Mouse (Mus musculus) neural tube, embryonic 14.5 days (tissue): Measurements from ENCODE around the gene Eno2. TPM values are rescaled to one million over a fixed set of nuclear protein-coding genes. Genes with fewer than 3 reads are reported as not detected.

ENCODE experiments used
- ATAC-seq: fragments of 200-750 bp; cut with Nextera tagmentation; 2 replicates; pipeline ENCODE4 v1.8.0; 2017; ENCODE audit warnings: low read depth, mild to moderate bottlenecking, moderate TSS enrichment, moderate library complexity
- H3K27ac ChIP-seq: fragments of 300-500 bp; sonication (generic); 2 replicates; pipeline ENCODE4 v1.5.1; 2014; ENCODE audit warnings: low read depth, mild to moderate bottlenecking, control low read depth, low read length, moderate library complexity, mixed read lengths
- H3K27me3 ChIP-seq: fragments of 300-500 bp; sonication (generic); 2 replicates; pipeline ENCODE4 v1.6.1; 2014; ENCODE audit warnings: low read length; ENCODE audit not compliant: control insufficient read depth, insufficient read depth
- H3K36me3 ChIP-seq: fragments of 300-500 bp; sonication (generic); 2 replicates; pipeline ENCODE4 v1.6.1; 2014; ENCODE audit warnings: low read length, mixed read lengths; ENCODE audit not compliant: control insufficient read depth, insufficient read depth
- H3K4me1 ChIP-seq: fragments of 300-500 bp; sonication (generic); 2 replicates; pipeline ENCODE4 v1.6.1; 2014; ENCODE audit warnings: low read length; ENCODE audit not compliant: control insufficient read depth, insufficient read depth
- H3K4me2 ChIP-seq: fragments of 300-500 bp; sonication (generic); 2 replicates; pipeline ENCODE4 v1.6.1; 2014; ENCODE audit warnings: mild to moderate bottlenecking, low read depth, low read length, control low read depth
- H3K4me3 ChIP-seq: fragments of 300-500 bp; sonication (generic); 2 replicates; pipeline ENCODE4 v1.5.1; 2014; ENCODE audit warnings: low read depth, low read length, control low read depth, mixed read lengths
- H3K9ac ChIP-seq: fragments of 300-500 bp; sonication (generic); replicated peaks from 2 replicates; pipeline ENCODE4 v1.6.1; 2014; ENCODE audit warnings: low read depth, mild to moderate bottlenecking, control low read depth, low read length, mixed read lengths
- H3K9me3 ChIP-seq: fragments of 300-500 bp; sonication (generic); 2 replicates; pipeline ENCODE4 v1.6.1; 2016; ENCODE audit warnings: low read length; ENCODE audit not compliant: control insufficient read depth
- WGBS: fragments of 180-500 bp; shearing (Covaris S2); extraction: QIAGEN DNeasy Blood & Tissue Kit; methylation state at CpG from one replicate; pipeline ENCODE4 v1.1.7; 2014; 5-methylcytosine and 5-hydroxymethylcytosine counted together
- polyA plus RNA-seq: library from polyadenylated mRNA; unstranded; fragments of >200 nt; fragmentation: Nextera tagmentation; extraction: Ambion mirVana; gene quantifications from 2 replicates; pipeline ENCODE4 v1.2.1, GENCODE M21; 2014

Eno2 gene
- polyA plus RNA-seq, 1 experiment from 2014 or later: 205 TPM

GRCm38 (mm10) chr6:124729850-124730705, 39.4 kb downstream of the Eno2 start:
- no peak for ATAC-seq
- Histone ChIP-seq H3K27me3 (no peaks in the 10 kb centered on the region), H3K4me3 (no peak overlapping the region), H3K4me2 (no peak overlapping the region), H3K9me3 (no peaks in the 10 kb centered on the region), H3K36me3 (no peaks in the 10 kb centered on the region), H3K27ac (no peak overlapping the region), H3K4me1 (no peaks in the 10 kb centered on the region), H3K9ac (no peak overlapping the region)
- WGBS: 88% methylated on average over 8 of the region's 8 CpGs

- H3K9me3 ChIP-seq: no peaks in the 10 kb centered on the region
- WGBS: 91% methylated on average over 10 of the region's 10 CpGs
- no peak for ATAC-seq
Measured at GRCm38 (mm10) chr6:124728621-124729020, 40.9 kb downstream of the Eno2 start.

GRCm38 (mm10) chr6:124724472-124724871, 45.0 kb downstream of the Eno2 start:
- Histone ChIP-seq H3K27me3 (no peaks in the 10 kb centered on the region), H3K4me1 (no peaks in the 10 kb centered on the region), H3K9ac (no peak overlapping the region), H3K4me2 (no peak overlapping the region), H3K4me3 (no peak overlapping the region), H3K9me3 (no peaks in the 10 kb centered on the region), H3K27ac (no peak overlapping the region), H3K36me3 (no peaks in the 10 kb centered on the region)
- WGBS: 93% methylated on average over 10 of the region's 10 CpGs
- no peak for ATAC-seq

More at GRCm38 (mm10) chr6:124728621-124729020, 40.9 kb downstream of the Eno2 start:
- Histone ChIP-seq H3K4me1 (no peaks in the 10 kb centered on the region), H3K36me3 (no peaks in the 10 kb centered on the region), H3K27me3 (no peaks in the 10 kb centered on the region), H3K9ac (no peak overlapping the region), H3K4me2 (no peak overlapping the region), H3K27ac (no peak overlapping the region), H3K4me3 (no peak overlapping the region)

GRCm38 (mm10) chr6:124723541-124723940, 45.9 kb downstream of the Eno2 start:
- no peaks in the 10 kb centered on the region for H3K36me3 ChIP-seq
- 79% methylated on average over 8 of the region's 8 CpGs for WGBS
- no peak overlapping the region for H3K4me2 ChIP-seq
- H3K9ac ChIP-seq: no peak overlapping the region
- H3K9me3 ChIP-seq: no peaks in the 10 kb centered on the region
- H3K27me3 ChIP-seq: no peaks in the 10 kb centered on the region
- H3K27ac ChIP-seq: no peak overlapping the region
- H3K4me3 ChIP-seq: no peak overlapping the region
- no peaks in the 10 kb centered on the region for H3K4me1 ChIP-seq
- no peak for ATAC-seq

GRCm38 (mm10) chr6:124722876-124723473, 46.5 kb downstream of the Eno2 start:
- Histone ChIP-seq H3K27me3 (no peaks in the 10 kb centered on the region), H3K27ac (no peak overlapping the region), H3K4me2 (no peak overlapping the region), H3K4me1 (no peaks in the 10 kb centered on the region), H3K36me3 (no peaks in the 10 kb centered on the region), H3K4me3 (no peak overlapping the region), H3K9me3 (no peaks in the 10 kb centered on the region), H3K9ac (no peak overlapping the region)
- ATAC-seq: no peak
- WGBS: 82% methylated on average over 6 of the region's 6 CpGs

GRCm38 (mm10) chr6:124720904-124721303, 48.6 kb downstream of the Eno2 start:
- H3K9me3 ChIP-seq: no peaks in the 10 kb centered on the region
- no peak overlapping the region for H3K4me3 ChIP-seq
- H3K27ac ChIP-seq: no peak overlapping the region
- H3K4me1 ChIP-seq: no peaks in the 10 kb centered on the region
- no peak overlapping the region for H3K4me2 ChIP-seq
- no peak for ATAC-seq
- peaks cover 11% of the 10 kb centered on the region for H3K36me3 ChIP-seq
- WGBS: 63% methylated on average over 11 of the region's 11 CpGs
- no peaks in the 10 kb centered on the region for H3K27me3 ChIP-seq
- H3K9ac ChIP-seq: no peak overlapping the region

GRCm38 (mm10) chr6:124719354-124719978, 50.0 kb downstream of the Eno2 start:
- 72% methylated on average over 7 of the region's 7 CpGs for WGBS
- Histone ChIP-seq H3K27ac (no peak overlapping the region), H3K4me3 (no peak overlapping the region), H3K9ac (no peak overlapping the region), H3K36me3 (peaks cover 19% of the 10 kb centered on the region), H3K4me2 (no peak overlapping the region), H3K27me3 (no peaks in the 10 kb centered on the region), H3K4me1 (no peaks in the 10 kb centered on the region), H3K9me3 (no peaks in the 10 kb centered on the region)
- no peak for ATAC-seq

- Histone ChIP-seq H3K4me2 (no peak overlapping the region), H3K36me3 (peaks cover 25% of the 10 kb centered on the region), H3K4me3 (no peak overlapping the region), H3K9me3 (no peaks in the 10 kb centered on the region), H3K9ac (no peak overlapping the region), H3K27ac (no peak overlapping the region), H3K4me1 (no peaks in the 10 kb centered on the region; the same call in 1 of the 2 replicates), H3K27me3 (no peaks in the 10 kb centered on the region)
- no peak for ATAC-seq
- WGBS: 71% methylated on average over 16 of the region's 16 CpGs
Measured at GRCm38 (mm10) chr6:124718703-124719102, 50.8 kb downstream of the Eno2 start.

GRCm38 (mm10) chr6:124717968-124718367, 51.5 kb downstream of the Eno2 start:
- no peaks in the 10 kb centered on the region for H3K27me3 ChIP-seq
- H3K9me3 ChIP-seq: no peaks in the 10 kb centered on the region
- H3K9ac ChIP-seq: no peak overlapping the region
- H3K4me2 ChIP-seq: no peak overlapping the region
- no peak overlapping the region for H3K27ac ChIP-seq
- no peak for ATAC-seq
- 87% methylated on average over 13 of the region's 13 CpGs for WGBS
- H3K4me3 ChIP-seq: no peak overlapping the region
- H3K4me1 ChIP-seq: peaks cover 5% of the 10 kb centered on the region
- H3K36me3 ChIP-seq: peaks cover 26% of the 10 kb centered on the region
